Comparison of ENCODE assay signal across 8 mouse cellular contexts in the genomic region with DNA sequence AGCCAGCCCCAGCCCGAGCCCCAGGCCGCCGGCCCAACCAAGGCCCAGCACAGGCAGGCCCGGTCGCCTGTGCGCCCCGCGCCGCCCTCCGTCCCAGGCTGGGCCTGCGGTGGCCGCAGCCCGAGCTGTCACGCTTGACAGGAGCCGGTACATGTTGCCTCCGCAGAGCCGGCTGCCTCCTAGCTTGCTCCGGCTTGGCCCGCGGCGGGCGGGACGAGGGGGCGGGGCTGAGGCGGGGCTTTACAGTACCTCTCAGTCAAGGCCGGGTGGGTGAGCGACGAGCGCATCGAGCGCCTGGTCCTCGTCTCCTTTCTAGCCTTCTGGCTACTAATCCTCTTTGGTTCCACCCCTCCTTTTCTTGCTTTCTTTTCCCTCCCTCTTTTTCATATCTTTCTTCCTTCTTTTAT. TPM values are rescaled to one million over a fixed set of nuclear protein-coding genes. Genes with fewer than 3 reads are reported as not detected.
DNase-seq lines count a peak whose midpoint lies in the region; ATAC-seq and TF ChIP-seq lines count a peak whose summit lies in the region.

A gene (minus strand): TSS at position 246 of the 407 bp plus-strand sequence.

- no peaks in the 10 kb centered on the region; the same call in 1 of the 2 replicates for H3K27me3 ChIP-seq in ES-Bruce4 (ENCODE audit: control insufficient read depth, insufficient read depth, low read length, poor library complexity, severe bottlenecking)
- H3K27me3 ChIP-seq in forebrain, embryonic 14.5 days (replicated peaks; ENCODE audit: control insufficient read depth, insufficient read depth, low read length): no peaks in the 10 kb centered on the region

- peak within 1 kb of the TSS; percentile 45 for H3K9ac ChIP-seq in ES-Bruce4 (ENCODE audit: low read depth, poor library complexity, severe bottlenecking)
- H3K9ac ChIP-seq in forebrain, embryonic 14.5 days (ENCODE audit: low read length): peak within 1 kb of the TSS; percentile 79

- TF ChIP-seq EP300 in ES-Bruce4 (IDR thresholded peaks at IDR 0.05; ENCODE audit: insufficient read depth, low read depth, low read length): no peak

- no peak for TF ChIP-seq POLR2A in ES-Bruce4 (IDR thresholded peaks at IDR 0.05; ENCODE audit: insufficient read depth, low read length)
- TF ChIP-seq POLR2A in lung, adult 2 months (IDR thresholded peaks at IDR 0.05; ENCODE audit: borderline replicate concordance, extremely low read depth, low read depth, low read length): peak; percentile 26; the same call in 1 of the 2 replicates

- intact Hi-C loops in heart, postnatal 14 days (cut with DNase I): no loop called here

- ATAC-seq in cerebellum, adult (ENCODE audit: insufficient number of reproducible peaks, low FRiP score, low TSS enrichment): peak; percentile 95
- ATAC-seq in forebrain, embryonic 14.5 days: peak; percentile 99
- ATAC-seq in neutrophil, adult 5-6 weeks (ENCODE audit: extremely low read depth, insufficient number of reproducible peaks, low FRiP score, poor library complexity, severe bottlenecking): peak; percentile 76

- TF ChIP-seq CTCF in ES-Bruce4 (IDR thresholded peaks at IDR 0.05; ENCODE audit: low read depth, low read length): no peak
- no peak for TF ChIP-seq CTCF in lung, adult 2 months (IDR thresholded peaks at IDR 0.05; ENCODE audit: insufficient read depth, low read length)

- H3K4me3 ChIP-seq in ES-Bruce4 (ENCODE audit: low read depth, low read length): peak within 1 kb of the TSS; percentile 82
- peak within 1 kb of the TSS; percentile 89 for H3K4me3 ChIP-seq in forebrain, embryonic 14.5 days (ENCODE audit: low read depth, low read length)
- peak within 1 kb of the TSS; percentile 65 for H3K4me3 ChIP-seq in lung, adult 2 months (replicated peaks; ENCODE audit: extremely low read depth, low read depth, low read length)

- H3K4me2 ChIP-seq in forebrain, embryonic 14.5 days (ENCODE audit: low read length): peak within 1 kb of the TSS; percentile 64

- H3K27ac ChIP-seq in ES-Bruce4 (ENCODE audit: insufficient read depth, low read length): no peak within 1 kb of the TSS
- peak within 1 kb of the TSS; percentile 86 for H3K27ac ChIP-seq in forebrain, embryonic 14.5 days (ENCODE audit: low read depth, low read length)

- 0% methylated on average over 31 of the region's 32 CpGs for WGBS in forebrain, embryonic 14.5 days
- under 1% methylated on average over 32 of the region's 32 CpGs for WGBS in lung, adult 2 months

- H3K4me1 ChIP-seq in ES-Bruce4 (ENCODE audit: control insufficient read depth, insufficient read depth, low read length): no peaks in the 10 kb centered on the region
- peaks cover 2% of the 10 kb centered on the region; the same call in 1 of the 2 replicates for H3K4me1 ChIP-seq in forebrain, embryonic 14.5 days (ENCODE audit: control insufficient read depth, insufficient read depth, low read length)
- H3K4me1 ChIP-seq in lung, adult 2 months (ENCODE audit: control insufficient read depth, insufficient read depth, low read length): peaks cover 2% of the 10 kb centered on the region; the same call in 1 of the 2 replicates

- H3K9me3 ChIP-seq in ES-Bruce4 (replicated peaks; ENCODE audit: control insufficient read depth, insufficient read depth, low read length, poor library complexity, severe bottlenecking): no peaks in the 10 kb centered on the region
- H3K9me3 ChIP-seq in forebrain, embryonic 14.5 days (replicated peaks; ENCODE audit: control insufficient read depth, low read length): no peaks in the 10 kb centered on the region

- peak; percentile 96 for DNase-seq in forebrain, embryonic 14.5 days (ENCODE audit: low spot score)
- peak; percentile 96 for DNase-seq in heart, postnatal 14 days
- peak; percentile 92 to 96 for DNase-seq in layer of hippocampus, adult 18-20 months (ENCODE audit: low spot score in 2 of 2)
- peak; percentile 91 for DNase-seq in lung, adult 2 months
- peak; percentile 90 to 91 for DNase-seq in thymus, adult 18-20 months

- no peaks in the 10 kb centered on the region for H3K36me3 ChIP-seq in ES-Bruce4 (ENCODE audit: control insufficient read depth, insufficient read depth, low read length, poor library complexity, severe bottlenecking)
- H3K36me3 ChIP-seq in forebrain, embryonic 14.5 days (ENCODE audit: control insufficient read depth, insufficient read depth, low read length): peaks cover 14% of the 10 kb centered on the region

RNA-seq across cellular contexts. Expression of the gene that starts here (rescaled TPM):
- 11.8 and 12.2 TPM in 2 replicates for polyA plus RNA-seq in ES-Bruce4 (2011; ENCODE audit: insufficient read depth, insufficient read length, low read depth, missing spikeins)
- 9.8 and 10.2 TPM in 2 replicates for polyA plus RNA-seq in forebrain, embryonic 14.5 days (2014; fragmentation: Nextera tagmentation; extraction: Ambion mirVana)
- 10 to 100 TPM; 22.6 to 23.8 TPM for total RNA-seq in heart, postnatal 14 days (2021)
- total RNA-seq in layer of hippocampus, adult 18-20 months (2021): 10 to 100 TPM; 14.8 to 16.6 TPM
- polyA plus RNA-seq in lung, adult 2 months (2012; rRNA removed): 7.4 and 10.9 TPM in 2 replicates
- total RNA-seq in neutrophil, adult 5-6 weeks (2017): 27.9 and 29.6 TPM in 2 replicates
